Mouse (Mus musculus) granulocyte monocyte progenitor cell, adult 5-6 weeks (primary cell): ENCODE measurements around the gene Birc2. TPM values are rescaled to one million over a fixed set of nuclear protein-coding genes. Genes with fewer than 3 reads are reported as not detected.

Experiments used
- ATAC-seq: replicated peaks from 2 replicates; pipeline ENCODE4 v1.8.0; 2016; ENCODE audit warnings: mild to moderate bottlenecking, moderate TSS enrichment, inconsistent platforms; ENCODE audit not compliant: poor library complexity, severe bottlenecking
- total RNA-seq, 2 experiments: library from RNA; stranded (forward) in 1 of 2; stranded (reverse) in 1 of 2; fragments of 200-712, 200-1000 nt in 1 of 2; fragments of >200 nt in 1 of 2; fragmentation: Nextera tagmentation in 1 of 2; gene quantifications; 2 replicates each; pipeline ENCODE4 v1.2.3; 2014 to 2017

The Birc2 gene
- total RNA-seq, 2 experiments from 2014 or later = 30.8 to 40.0 TPM

- 0 out of 2 replicates have a peak, but pooled peaks have one; percentile 6 for ATAC-seq
Measured at GRCm38 (mm10) chr9:7789764-7790575, 46.9 kb downstream of the Birc2 start.

GRCm38 (mm10) chr9:7788411-7788810 lies 48.5 kb downstream of the Birc2 start:
- no peak for ATAC-seq

- peak; percentile 6; the same call in 1 of the 2 replicates for ATAC-seq
Measured at GRCm38 (mm10) chr9:7786086-7786485, 50.8 kb downstream of the Birc2 start.

GRCm38 (mm10) chr9:7785396-7785795 lies 51.5 kb downstream of the Birc2 start:
- no peak; the same call in none of the 2 replicates for ATAC-seq

GRCm38 (mm10) chr9:7784615-7785012 lies 52.2 kb downstream of the Birc2 start:
- ATAC-seq = no peak

GRCm38 (mm10) chr9:7783823-7784614 lies 52.8 kb downstream of the Birc2 start:
- no peak for ATAC-seq

- ATAC-seq = peak; percentile 76
Measured at GRCm38 (mm10) chr9:7780250-7781150, 56.4 kb downstream of the Birc2 start.

GRCm38 (mm10) chr9:7779786-7780185 lies 57.1 kb downstream of the Birc2 start:
- no peak for ATAC-seq

GRCm38 (mm10) chr9:7778771-7779170 lies 58.1 kb downstream of the Birc2 start:
- no peak for ATAC-seq

GRCm38 (mm10) chr9:7777652-7778051 lies 59.2 kb downstream of the Birc2 start:
- ATAC-seq = no peak

GRCm38 (mm10) chr9:7776940-7777339 lies 59.9 kb downstream of the Birc2 start:
- ATAC-seq = no peak

- peak; percentile 57 for ATAC-seq
Measured at GRCm38 (mm10) chr9:7775986-7776385, 60.9 kb downstream of the Birc2 start.

GRCm38 (mm10) chr9:7775011-7775410 lies 61.9 kb downstream of the Birc2 start:
- peak; percentile 50 for ATAC-seq

GRCm38 (mm10) chr9:7774538-7774937 lies 62.3 kb downstream of the Birc2 start:
- ATAC-seq = peak; percentile 78

GRCm38 (mm10) chr9:7773686-7774085 lies 63.2 kb downstream of the Birc2 start:
- no peak for ATAC-seq

GRCm38 (mm10) chr9:7772773-7773454 lies 64.0 kb downstream of the Birc2 start:
- ATAC-seq = no peak

GRCm38 (mm10) chr9:7772361-7772760 lies 64.5 kb downstream of the Birc2 start:
- no peak for ATAC-seq

GRCm38 (mm10) chr9:7769491-7769890 lies 67.4 kb downstream of the Birc2 start:
- no peak for ATAC-seq

GRCm38 (mm10) chr9:7769081-7769480 lies 67.8 kb downstream of the Birc2 start:
- ATAC-seq = no peak
